Mouse (Mus musculus) limb, embryonic 14.5 days (tissue): ENCODE results near the gene Ywhae. TPM values are rescaled to one million over a fixed set of nuclear protein-coding genes. Genes with fewer than 3 reads are reported as not detected.

Source experiments
- ATAC-seq: fragments of 200-750 bp; cut with Nextera tagmentation; 2 replicates; pipeline ENCODE4 v1.8.0; 2017; ENCODE audit warnings: low read depth, moderate number of reproducible peaks, moderate TSS enrichment; ENCODE audit not compliant: low FRiP score
- DNase-seq: peaks from one replicate; pipeline ENCODE4 v3.0.0-alpha.2; 2015; ENCODE audit warnings: low spot score
- H3K27ac ChIP-seq: fragments of 300-500 bp; sonication (generic); replicated peaks from 2 replicates; pipeline ENCODE4 v1.5.1; 2014; ENCODE audit warnings: low read depth, mild to moderate bottlenecking, low read length, moderate library complexity, mixed read lengths
- H3K27me3 ChIP-seq: fragments of 300-500 bp; sonication (generic); 2 replicates; pipeline ENCODE4 v1.6.1; 2014; ENCODE audit warnings: low read length, mixed read lengths; ENCODE audit not compliant: control insufficient read depth, insufficient read depth
- H3K36me3 ChIP-seq: fragments of 300-500 bp; sonication (generic); 2 replicates; pipeline ENCODE4 v1.6.1; 2014; ENCODE audit warnings: mild to moderate bottlenecking, low read length, moderate library complexity, mixed read lengths; ENCODE audit not compliant: control insufficient read depth, insufficient read depth
- H3K4me1 ChIP-seq: fragments of 300-500 bp; sonication (generic); 2 replicates; pipeline ENCODE4 v1.6.1; 2014; ENCODE audit warnings: antibody characterized with exemption, low read length, mixed read lengths; ENCODE audit not compliant: control insufficient read depth, insufficient read depth
- H3K4me2 ChIP-seq: fragments of 300-500 bp; sonication (generic); replicated peaks from 2 replicates; pipeline ENCODE4 v1.6.1; 2014; ENCODE audit warnings: low read depth, mild to moderate bottlenecking, low read length, moderate library complexity; ENCODE audit not compliant: severe bottlenecking
- H3K4me3 ChIP-seq: fragments of 300-500 bp; sonication (generic); replicated peaks from 2 replicates; pipeline ENCODE4 v1.5.1; 2014; ENCODE audit warnings: low read length
- H3K9ac ChIP-seq: fragments of 300-500 bp; sonication (generic); 2 replicates; pipeline ENCODE4 v1.6.1; 2014; ENCODE audit warnings: mild to moderate bottlenecking, low read depth, low read length, moderate library complexity; ENCODE audit not compliant: severe bottlenecking
- H3K9me3 ChIP-seq: fragments of 300-500 bp; sonication (generic); 2 replicates; pipeline ENCODE4 v1.6.1; 2016; ENCODE audit warnings: low read length; ENCODE audit not compliant: control insufficient read depth
- POLR2A ChIP-seq: fragments of 200-500 bp; IDR thresholded peaks from 2 replicates; pipeline ENCODE4 v1.8.0; 2012; ENCODE audit warnings: inconsistent platforms, mild to moderate bottlenecking, moderate library complexity, borderline replicate concordance; ENCODE audit not compliant: insufficient read depth, insufficient read length; ENCODE audit errors: extremely low read depth
- WGBS: fragments of 180-500 bp; shearing (Covaris S2); extraction: QIAGEN DNeasy Blood & Tissue Kit; methylation state at CpG from one replicate; pipeline ENCODE4 v1.1.7; 2014; 5-methylcytosine and 5-hydroxymethylcytosine counted together
- polyA plus RNA-seq, 2 experiments: library from polyadenylated mRNA; depleted of rRNA in 1 of 2; stranded (reverse) in 1 of 2; unstranded in 1 of 2; fragments of >200 nt; fragmentation: Nextera tagmentation in 1 of 2; extraction: Ambion mirVana in 1 of 2; gene quantifications; 2 replicates each; pipeline versions ENCODE4 v1.2.1 to v1.2.3; 2012 to 2014

The Ywhae gene
- polyA plus RNA-seq, 2 experiments: 629 to 772 TPM

- DNase-seq (no peak), ATAC-seq (no peak)
- Histone ChIP-seq H3K27me3 (no peaks in the 10 kb centered on the region), H3K9me3 (no peaks in the 10 kb centered on the region), H3K36me3 (peaks cover 78% of the 10 kb centered on the region), H3K4me1 (no peaks in the 10 kb centered on the region), H3K4me3 (no peak overlapping the region), H3K9ac (no peak overlapping the region), H3K4me2 (no peak overlapping the region), H3K27ac (no peak overlapping the region)
- no peak for TF ChIP-seq POLR2A
- WGBS: 81% methylated on average over 2 of the region's 2 CpGs
Observed at GRCm38 (mm10) chr11:75703748-75704147, 28.9 kb upstream of the Ywhae start.

DNA sequence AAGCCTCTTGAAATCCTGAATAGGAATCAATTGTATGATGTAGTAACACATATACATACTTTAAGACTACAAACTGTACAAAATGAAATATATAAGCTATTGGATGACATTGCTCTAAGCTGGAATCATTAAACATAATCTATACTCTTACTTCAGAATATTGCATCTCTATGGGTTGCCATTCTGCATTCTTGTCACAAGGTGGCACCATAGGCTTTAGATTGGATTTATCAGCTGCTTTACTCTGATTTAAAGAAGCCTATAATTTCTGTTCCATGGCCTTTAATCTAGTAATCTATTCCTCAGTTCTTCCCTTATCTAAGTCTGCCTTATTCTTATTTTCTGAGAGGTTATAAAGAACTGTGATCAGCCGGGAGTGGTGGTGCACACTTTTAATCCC lies 18.7 kb upstream of the Ywhae start:
- 100% methylated on average over 1 of the region's 1 CpGs for WGBS
- Histone ChIP-seq H3K36me3 (no peaks in the 10 kb centered on the region), H3K4me2 (no peak overlapping the region), H3K4me3 (no peak overlapping the region), H3K9ac (no peak overlapping the region), H3K27me3 (no peaks in the 10 kb centered on the region), H3K9me3 (no peaks in the 10 kb centered on the region), H3K4me1 (no peaks in the 10 kb centered on the region), H3K27ac (no peak overlapping the region)
- DNase-seq (no peak), ATAC-seq (no peak)
- no peak for TF ChIP-seq POLR2A

- Histone ChIP-seq H3K27me3 (no peaks in the 10 kb centered on the region), H3K27ac (no peak overlapping the region), H3K4me2 (peak overlapping the region; percentile 17; the same call in 1 of the 2 replicates), H3K9me3 (no peaks in the 10 kb centered on the region), H3K4me3 (no peak overlapping the region), H3K9ac (0 out of 2 replicates have a peak overlapping the region, but pooled peaks have one; percentile 12), H3K36me3 (no peaks in the 10 kb centered on the region), H3K4me1 (no peaks in the 10 kb centered on the region)
- TF ChIP-seq POLR2A: no peak
- ATAC-seq: no peak
- no peak for DNase-seq
- 18% methylated on average over 12 of the region's 12 CpGs for WGBS
Observed at GRCm38 (mm10) chr11:75715556-75715955, 17.1 kb upstream of the Ywhae start.

DNA sequence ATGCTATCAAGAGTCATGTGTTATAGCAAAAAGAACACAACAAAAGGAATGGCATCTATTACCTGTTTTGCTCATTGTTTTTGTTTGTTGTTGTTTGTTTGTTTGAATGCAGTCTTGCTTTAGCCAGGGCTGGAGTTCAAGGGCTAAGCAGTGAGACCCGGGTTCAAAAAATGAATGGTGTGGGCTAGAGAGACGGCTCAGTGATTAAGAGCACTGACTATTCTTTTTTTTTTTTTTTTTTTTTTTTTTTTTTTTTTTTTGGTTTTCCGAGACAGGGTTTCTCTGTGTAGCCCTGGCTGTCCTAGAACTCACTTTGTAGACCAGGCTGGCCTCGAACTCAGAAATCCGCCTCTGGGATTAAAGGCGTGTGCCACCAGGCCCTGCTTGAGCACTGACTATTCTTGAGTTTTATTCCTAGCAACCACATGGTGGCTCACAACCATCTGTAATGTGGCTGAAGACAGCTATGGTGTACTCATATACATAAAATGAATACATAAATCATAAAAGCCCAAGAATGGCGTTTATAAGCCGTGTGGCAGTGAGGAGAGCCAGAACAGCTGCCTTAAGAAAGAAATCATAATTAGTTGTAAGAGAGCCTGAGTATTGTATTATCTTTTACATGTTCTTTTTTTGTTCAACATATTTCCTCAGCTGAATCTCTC lies 15.9 kb upstream of the Ywhae start:
- WGBS: 82% methylated on average over 8 of the region's 8 CpGs
- no peak for ATAC-seq
- no peak for DNase-seq

DNA sequence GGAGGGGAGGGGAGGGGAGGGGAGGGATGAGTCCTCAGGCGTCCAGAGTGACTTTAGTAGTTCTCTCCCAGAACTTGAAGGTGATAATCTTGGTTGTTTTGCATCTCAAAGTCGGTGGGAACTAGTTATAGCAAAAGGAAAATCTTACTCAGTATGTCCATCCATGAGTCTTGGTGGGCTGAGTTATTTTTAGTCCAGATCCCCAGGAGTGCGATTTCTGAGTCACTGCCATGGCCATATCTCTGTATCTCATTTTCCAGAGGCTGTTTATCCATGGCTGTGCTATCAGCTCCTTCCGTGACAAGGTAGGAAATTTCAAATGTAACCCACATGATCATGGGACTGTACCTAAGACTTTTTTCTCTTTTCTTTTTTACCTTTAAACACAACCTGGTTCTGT lies 10.3 kb upstream of the Ywhae start:
- no peaks in the 10 kb centered on the region for H3K4me1 ChIP-seq
- 50% methylated on average over 4 of the region's 4 CpGs for whole genome bisulfite sequencing
- no peak overlapping the region for H3K9ac ChIP-seq
- H3K9me3 ChIP-seq: 0 out of 2 replicates have a peak, but pooled peaks cover 5% of the 10 kb centered on the region
- H3K4me2 ChIP-seq: no peak overlapping the region
- H3K27me3 ChIP-seq: no peaks in the 10 kb centered on the region
- TF ChIP-seq POLR2A: no peak
- H3K4me3 ChIP-seq: no peak overlapping the region
- ATAC-seq (no peak), DNase-seq (no peak)
- no peaks in the 10 kb centered on the region for H3K36me3 ChIP-seq
- H3K27ac ChIP-seq: no peak overlapping the region

More for the DNA sequence above, 15.9 kb upstream of the Ywhae start:
- Histone ChIP-seq H3K27ac (no peak overlapping the region), H3K4me2 (no peak overlapping the region), H3K36me3 (no peaks in the 10 kb centered on the region), H3K9ac (no peak overlapping the region), H3K4me3 (no peak overlapping the region), H3K9me3 (0 out of 2 replicates have a peak, but pooled peaks cover 5% of the 10 kb centered on the region), H3K27me3 (no peaks in the 10 kb centered on the region), H3K4me1 (no peaks in the 10 kb centered on the region)
- TF ChIP-seq POLR2A: no peak
